Mouse (Mus musculus) neural tube, embryonic 14.5 days (tissue): ENCODE data around the gene Rab7b. TPM values are rescaled to one million over a fixed set of nuclear protein-coding genes. Genes with fewer than 3 reads are reported as not detected.

Experiments used
- ATAC-seq: fragments of 200-750 bp; cut with Nextera tagmentation; 2 replicates; pipeline ENCODE4 v1.8.0; 2017; ENCODE audit warnings: low read depth, mild to moderate bottlenecking, moderate TSS enrichment, moderate library complexity
- H3K27ac ChIP-seq: fragments of 300-500 bp; sonication (generic); 2 replicates; pipeline ENCODE4 v1.5.1; 2014; ENCODE audit warnings: low read depth, mild to moderate bottlenecking, control low read depth, low read length, moderate library complexity, mixed read lengths
- H3K27me3 ChIP-seq: fragments of 300-500 bp; sonication (generic); 2 replicates; pipeline ENCODE4 v1.6.1; 2014; ENCODE audit warnings: low read length; ENCODE audit not compliant: control insufficient read depth, insufficient read depth
- H3K36me3 ChIP-seq: fragments of 300-500 bp; sonication (generic); 2 replicates; pipeline ENCODE4 v1.6.1; 2014; ENCODE audit warnings: low read length, mixed read lengths; ENCODE audit not compliant: control insufficient read depth, insufficient read depth
- H3K4me1 ChIP-seq: fragments of 300-500 bp; sonication (generic); 2 replicates; pipeline ENCODE4 v1.6.1; 2014; ENCODE audit warnings: low read length; ENCODE audit not compliant: control insufficient read depth, insufficient read depth
- H3K4me2 ChIP-seq: fragments of 300-500 bp; sonication (generic); 2 replicates; pipeline ENCODE4 v1.6.1; 2014; ENCODE audit warnings: mild to moderate bottlenecking, low read depth, low read length, control low read depth
- H3K4me3 ChIP-seq: fragments of 300-500 bp; sonication (generic); 2 replicates; pipeline ENCODE4 v1.5.1; 2014; ENCODE audit warnings: low read depth, low read length, control low read depth, mixed read lengths
- H3K9ac ChIP-seq: fragments of 300-500 bp; sonication (generic); replicated peaks from 2 replicates; pipeline ENCODE4 v1.6.1; 2014; ENCODE audit warnings: low read depth, mild to moderate bottlenecking, control low read depth, low read length, mixed read lengths
- H3K9me3 ChIP-seq: fragments of 300-500 bp; sonication (generic); 2 replicates; pipeline ENCODE4 v1.6.1; 2016; ENCODE audit warnings: low read length; ENCODE audit not compliant: control insufficient read depth
- WGBS: fragments of 180-500 bp; shearing (Covaris S2); extraction: QIAGEN DNeasy Blood & Tissue Kit; methylation state at CpG from one replicate; pipeline ENCODE4 v1.1.7; 2014; 5-methylcytosine and 5-hydroxymethylcytosine counted together
- polyA plus RNA-seq: library from polyadenylated mRNA; unstranded; fragments of >200 nt; fragmentation: Nextera tagmentation; extraction: Ambion mirVana; gene quantifications from 2 replicates; pipeline ENCODE4 v1.2.1, GENCODE M21; 2014

The Rab7b gene
- polyA plus RNA-seq, 1 experiment from 2014 or later, result 0.48 TPM

- no peaks in the 10 kb centered on the region for H3K9me3 ChIP-seq
- ATAC-seq, result no peak
- WGBS, result 91% methylated on average over 4 of the region's 4 CpGs
- no peaks in the 10 kb centered on the region for H3K36me3 ChIP-seq
- H3K27ac ChIP-seq, result no peak overlapping the region
- H3K4me2 ChIP-seq, result no peak overlapping the region
- no peak overlapping the region for H3K9ac ChIP-seq
- H3K4me1 ChIP-seq, result no peaks in the 10 kb centered on the region
- H3K27me3 ChIP-seq, result no peaks in the 10 kb centered on the region
- H3K4me3 ChIP-seq, result no peak overlapping the region
Measured at GRCm38 (mm10) chr1:131754916-131755315, 66.4 kb downstream of the Rab7b start.

GRCm38 (mm10) chr1:131757211-131757610, 68.7 kb downstream of the Rab7b start:
- H3K36me3 ChIP-seq, result no peaks in the 10 kb centered on the region
- no peak overlapping the region for H3K9ac ChIP-seq
- H3K9me3 ChIP-seq, result no peaks in the 10 kb centered on the region
- H3K4me1 ChIP-seq, result no peaks in the 10 kb centered on the region
- H3K27ac ChIP-seq, result no peak overlapping the region
- 96% methylated on average over 6 of the region's 6 CpGs for WGBS
- H3K4me3 ChIP-seq, result no peak overlapping the region
- no peaks in the 10 kb centered on the region for H3K27me3 ChIP-seq
- H3K4me2 ChIP-seq, result no peak overlapping the region
- ATAC-seq, result no peak

GRCm38 (mm10) chr1:131758796-131759195, 70.3 kb downstream of the Rab7b start:
- Histone ChIP-seq H3K9ac (no peak overlapping the region), H3K4me2 (no peak overlapping the region), H3K4me3 (no peak overlapping the region), H3K27me3 (no peaks in the 10 kb centered on the region), H3K27ac (no peak overlapping the region), H3K36me3 (no peaks in the 10 kb centered on the region), H3K4me1 (no peaks in the 10 kb centered on the region), H3K9me3 (no peaks in the 10 kb centered on the region)
- no peak for ATAC-seq
- 54% methylated on average over 7 of the region's 7 CpGs for WGBS

GRCm38 (mm10) chr1:131759667-131760427, 71.4 kb downstream of the Rab7b start:
- 71% methylated on average over 9 of the region's 9 CpGs for WGBS
- Histone ChIP-seq H3K27ac (no peak overlapping the region), H3K4me1 (no peaks in the 10 kb centered on the region), H3K9ac (no peak overlapping the region), H3K27me3 (no peaks in the 10 kb centered on the region), H3K4me2 (no peak overlapping the region), H3K4me3 (no peak overlapping the region), H3K36me3 (no peaks in the 10 kb centered on the region), H3K9me3 (no peaks in the 10 kb centered on the region)
- ATAC-seq, result no peak

GRCm38 (mm10) chr1:131760428-131760820, 71.9 kb downstream of the Rab7b start:
- WGBS, result 88% methylated on average over 3 of the region's 3 CpGs
- no peaks in the 10 kb centered on the region for H3K27me3 ChIP-seq
- no peaks in the 10 kb centered on the region for H3K9me3 ChIP-seq
- no peaks in the 10 kb centered on the region for H3K36me3 ChIP-seq
- H3K27ac ChIP-seq, result no peak overlapping the region
- H3K4me3 ChIP-seq, result no peak overlapping the region
- H3K4me2 ChIP-seq, result no peak overlapping the region
- H3K4me1 ChIP-seq, result no peaks in the 10 kb centered on the region
- ATAC-seq, result no peak
- H3K9ac ChIP-seq, result no peak overlapping the region

GRCm38 (mm10) chr1:131761079-131761831, 72.8 kb downstream of the Rab7b start:
- no peak for ATAC-seq
- 89% methylated on average over 13 of the region's 13 CpGs for WGBS
- no peak overlapping the region for H3K9ac ChIP-seq
- H3K27me3 ChIP-seq, result no peaks in the 10 kb centered on the region
- H3K36me3 ChIP-seq, result no peaks in the 10 kb centered on the region
- H3K9me3 ChIP-seq, result no peaks in the 10 kb centered on the region
- no peaks in the 10 kb centered on the region for H3K4me1 ChIP-seq
- no peak overlapping the region for H3K4me3 ChIP-seq
- no peak overlapping the region for H3K27ac ChIP-seq
- H3K4me2 ChIP-seq, result no peak overlapping the region

GRCm38 (mm10) chr1:131763683-131764082, 75.2 kb downstream of the Rab7b start:
- Histone ChIP-seq H3K9ac (no peak overlapping the region), H3K27me3 (no peaks in the 10 kb centered on the region), H3K4me2 (no peak overlapping the region), H3K27ac (no peak overlapping the region), H3K4me3 (no peak overlapping the region), H3K4me1 (no peaks in the 10 kb centered on the region), H3K9me3 (no peaks in the 10 kb centered on the region), H3K36me3 (no peaks in the 10 kb centered on the region)
- no peak for ATAC-seq
- 56% methylated on average over 9 of the region's 9 CpGs for WGBS

GRCm38 (mm10) chr1:131764581-131765338, 76.3 kb downstream of the Rab7b start:
- Histone ChIP-seq H3K9me3 (no peaks in the 10 kb centered on the region), H3K4me3 (no peak overlapping the region), H3K36me3 (no peaks in the 10 kb centered on the region), H3K27ac (no peak overlapping the region), H3K4me2 (no peak overlapping the region), H3K27me3 (no peaks in the 10 kb centered on the region), H3K9ac (no peak overlapping the region), H3K4me1 (no peaks in the 10 kb centered on the region)
- WGBS, result 69% methylated on average over 8 of the region's 8 CpGs
- no peak for ATAC-seq
